Mouse (Mus musculus) spleen, adult 2 months (tissue): ENCODE results near the gene Col2a1.

Experiments used
- CTCF ChIP-seq: fragments of 200-500 bp; IDR thresholded peaks from 2 replicates; pipeline ENCODE4 v1.5.1; 2011; ENCODE audit warnings: mild to moderate bottlenecking, inconsistent platforms; ENCODE audit not compliant: insufficient read depth, insufficient read length, insufficient replicate concordance; ENCODE audit errors: extremely low read depth
- POLR2A ChIP-seq: fragments of 200-500 bp; IDR thresholded peaks from 2 replicates; pipeline ENCODE4 v1.6.1; 2011; ENCODE audit warnings: low read depth, low read length, inconsistent platforms

DNA sequence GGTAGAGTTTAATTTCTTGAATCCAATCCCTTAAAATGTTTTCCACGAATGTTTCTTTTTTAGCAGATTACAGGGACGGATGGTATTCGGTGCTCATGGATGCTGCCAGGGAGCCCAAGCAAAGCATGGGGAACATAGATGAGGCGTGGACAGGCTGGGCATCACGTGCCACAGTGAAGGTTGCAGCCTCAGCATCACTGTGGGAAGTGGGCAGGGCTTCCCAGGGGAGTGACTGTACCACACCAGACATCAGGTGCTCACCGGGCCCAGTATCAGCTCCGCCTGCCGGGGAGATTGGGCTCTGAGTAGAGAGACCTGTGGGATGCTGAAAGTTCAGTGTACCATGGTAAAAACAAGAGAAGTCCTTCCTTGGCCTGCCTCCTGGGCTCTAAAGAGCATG is 49.8 kb downstream of the Col2a1 start:
- TF ChIP-seq CTCF (no peak), POLR2A (no peak)
